Mouse (Mus musculus) frontal cortex, adult (tissue): ENCODE measurements around the gene Cxcl12.
A peak's percentile ranks its signal among the peaks of the same experiment; 100 is the strongest.

Experiments used
- ATAC-seq: cut with Nextera tagmentation; 2 replicates; pipeline ENCODE4 v1.9.2; 2017; ENCODE audit warnings: mild to moderate bottlenecking, moderate library complexity, mixed read lengths; ENCODE audit not compliant: low TSS enrichment

Cxcl12 gene

GRCm38 (mm10) chr6:117175113-117175793, 6.9 kb downstream of the Cxcl12 start:
- no peak for ATAC-seq

GRCm38 (mm10) chr6:117176406-117176805, 8.1 kb downstream of the Cxcl12 start:
- no peak for ATAC-seq

GRCm38 (mm10) chr6:117180303-117180702, 12.0 kb downstream of the Cxcl12 start:
- no peak for ATAC-seq

GRCm38 (mm10) chr6:117185381-117185780, 17.0 kb downstream of the Cxcl12 start:
- no peak for ATAC-seq

- no peak for ATAC-seq
Observed at GRCm38 (mm10) chr6:117190453-117190852, 22.1 kb downstream of the Cxcl12 start.

GRCm38 (mm10) chr6:117191741-117192140, 23.4 kb downstream of the Cxcl12 start:
- ATAC-seq: no peak

GRCm38 (mm10) chr6:117192678-117193077, 24.3 kb downstream of the Cxcl12 start:
- no peak for ATAC-seq

GRCm38 (mm10) chr6:117195270-117195669, 26.9 kb downstream of the Cxcl12 start:
- 0 out of 2 replicates have a peak, but pooled peaks have one; percentile 31 for ATAC-seq

GRCm38 (mm10) chr6:117198871-117199270, 30.5 kb downstream of the Cxcl12 start:
- ATAC-seq: no peak

GRCm38 (mm10) chr6:117199718-117200117, 31.4 kb downstream of the Cxcl12 start:
- no peak for ATAC-seq

- no peak for ATAC-seq
Observed at GRCm38 (mm10) chr6:117200916-117201315, 32.6 kb downstream of the Cxcl12 start.

GRCm38 (mm10) chr6:117201396-117201795, 33.1 kb downstream of the Cxcl12 start:
- ATAC-seq: no peak

GRCm38 (mm10) chr6:117201859-117202258, 33.5 kb downstream of the Cxcl12 start:
- no peak for ATAC-seq

GRCm38 (mm10) chr6:117202856-117203400, 34.6 kb downstream of the Cxcl12 start:
- no peak for ATAC-seq

- no peak for ATAC-seq
Observed at GRCm38 (mm10) chr6:117204112-117204511, 35.8 kb downstream of the Cxcl12 start.

GRCm38 (mm10) chr6:117206834-117207233, 38.5 kb downstream of the Cxcl12 start:
- ATAC-seq: peak; percentile 64; the same call in 1 of the 2 replicates

GRCm38 (mm10) chr6:117207289-117207688, 39.0 kb downstream of the Cxcl12 start:
- ATAC-seq: no peak

- ATAC-seq: no peak
Observed at GRCm38 (mm10) chr6:117210086-117210485, 41.8 kb downstream of the Cxcl12 start.

GRCm38 (mm10) chr6:117210536-117210935, 42.2 kb downstream of the Cxcl12 start:
- ATAC-seq: peak; percentile 53

GRCm38 (mm10) chr6:117214506-117214905, 46.2 kb downstream of the Cxcl12 start:
- ATAC-seq: peak; percentile 96

GRCm38 (mm10) chr6:117218442-117219299, 50.3 kb downstream of the Cxcl12 start:
- ATAC-seq: peak; percentile 75

- no peak for ATAC-seq
Observed at GRCm38 (mm10) chr6:117219300-117219680, 51.0 kb downstream of the Cxcl12 start.
